Mouse (Mus musculus) heart, adult 11 months (tissue): ENCODE measurements at regions not wholly inside any gene's neighbourhood (a gene's known extent, or its start where the extent isn't known, plus 50 kb on each side); places are given as distances from the start of the nearest gene placed in this dataset.
"Not testable (repeated sequence)": the region's sequence is repeated elsewhere in the genome, so short reads cannot be mapped to it uniquely, and the experiment has no call there.

Experiments
- DNase-seq: peaks from one replicate; pipeline ENCODE4 v3.0.0; 2022

DNA sequence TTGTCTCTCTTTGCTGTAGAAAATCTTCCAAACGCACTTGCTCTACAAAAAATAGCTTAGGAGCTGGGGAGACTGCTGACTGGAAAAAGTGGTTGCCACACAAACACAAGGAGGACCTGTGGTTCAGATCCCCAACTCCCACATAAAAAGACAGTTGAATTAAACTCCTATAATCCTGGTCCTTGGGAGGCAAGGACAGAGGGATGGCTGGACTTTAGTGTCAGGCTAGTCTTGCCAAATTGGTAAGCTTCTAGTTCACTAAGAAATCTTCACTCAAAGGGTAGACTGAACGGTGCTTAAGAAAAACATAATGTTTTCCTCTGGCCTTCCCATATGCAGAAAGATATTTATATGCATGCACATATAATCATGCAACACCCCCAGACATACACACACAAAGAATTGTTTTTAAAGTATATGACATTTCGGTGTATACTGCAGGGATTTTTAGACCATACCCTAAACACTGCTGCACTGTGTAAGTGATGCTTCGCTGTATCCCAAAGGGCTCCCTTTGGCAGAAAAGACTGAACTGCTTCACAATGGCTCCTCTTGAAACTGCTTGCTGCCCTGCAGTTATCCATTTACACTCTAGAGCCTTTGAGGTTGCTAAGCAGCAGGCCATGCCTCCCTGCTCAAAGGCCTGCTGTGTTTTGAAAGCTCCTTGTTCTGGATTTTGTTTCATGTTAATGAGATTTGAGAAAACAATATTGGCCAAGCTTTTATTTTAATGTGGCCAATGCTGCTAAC, 1299.3 kb downstream of the Zfp704 start:
- DNase-seq, result no peak

DNA sequence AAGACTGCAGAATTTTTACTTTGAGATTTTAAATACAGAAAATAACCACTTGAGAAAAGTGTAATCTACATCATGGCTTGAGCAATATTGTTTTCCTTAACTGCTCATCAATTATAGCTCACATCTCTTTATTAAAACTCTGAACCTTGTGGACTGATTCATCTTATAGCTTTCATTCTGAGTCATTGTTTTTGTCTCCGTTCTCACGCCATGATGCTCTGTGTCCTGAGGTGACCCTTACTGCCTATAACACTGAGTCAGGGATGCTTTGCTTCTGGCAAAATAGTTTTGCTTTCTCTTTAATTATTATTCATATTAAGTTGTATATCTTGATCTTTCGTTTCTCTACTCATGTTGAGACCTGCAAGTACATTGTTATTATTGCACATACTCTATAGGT, 1302.6 kb downstream of the Zfp704 start:
- DNase-seq, result no peak

DNA sequence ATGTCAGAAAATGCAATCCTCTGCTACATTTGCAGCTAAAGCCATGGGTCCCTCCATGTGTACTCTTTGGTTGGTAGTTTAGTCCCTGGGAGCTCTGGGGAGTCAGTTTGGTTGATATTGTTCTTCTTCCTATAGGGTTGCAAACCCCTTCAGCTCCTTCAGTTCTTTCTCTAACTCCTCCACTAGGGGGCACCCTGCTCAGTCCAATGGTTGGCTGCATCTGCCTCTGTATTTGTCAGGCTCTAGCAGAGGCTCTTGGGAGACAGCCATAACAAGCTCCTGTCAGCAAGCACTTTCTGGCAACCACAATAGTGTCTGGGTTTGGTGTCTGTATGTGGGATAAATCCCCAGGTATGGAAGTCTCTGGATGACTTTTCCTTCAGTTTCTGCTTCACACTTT, 1305.1 kb downstream of the Zfp704 start:
- no peak for DNase-seq

- DNase-seq, result no peak
Observed at GRCm38 (mm10) chr3:8293036-8293435, 1316.8 kb downstream of the Zfp704 start.

GRCm38 (mm10) chr3:8289558-8289957, 1320.3 kb downstream of the Zfp704 start:
- no peak for DNase-seq

- no peak for DNase-seq
Observed at GRCm38 (mm10) chr3:8288437-8288836, 1321.4 kb downstream of the Zfp704 start.

DNA sequence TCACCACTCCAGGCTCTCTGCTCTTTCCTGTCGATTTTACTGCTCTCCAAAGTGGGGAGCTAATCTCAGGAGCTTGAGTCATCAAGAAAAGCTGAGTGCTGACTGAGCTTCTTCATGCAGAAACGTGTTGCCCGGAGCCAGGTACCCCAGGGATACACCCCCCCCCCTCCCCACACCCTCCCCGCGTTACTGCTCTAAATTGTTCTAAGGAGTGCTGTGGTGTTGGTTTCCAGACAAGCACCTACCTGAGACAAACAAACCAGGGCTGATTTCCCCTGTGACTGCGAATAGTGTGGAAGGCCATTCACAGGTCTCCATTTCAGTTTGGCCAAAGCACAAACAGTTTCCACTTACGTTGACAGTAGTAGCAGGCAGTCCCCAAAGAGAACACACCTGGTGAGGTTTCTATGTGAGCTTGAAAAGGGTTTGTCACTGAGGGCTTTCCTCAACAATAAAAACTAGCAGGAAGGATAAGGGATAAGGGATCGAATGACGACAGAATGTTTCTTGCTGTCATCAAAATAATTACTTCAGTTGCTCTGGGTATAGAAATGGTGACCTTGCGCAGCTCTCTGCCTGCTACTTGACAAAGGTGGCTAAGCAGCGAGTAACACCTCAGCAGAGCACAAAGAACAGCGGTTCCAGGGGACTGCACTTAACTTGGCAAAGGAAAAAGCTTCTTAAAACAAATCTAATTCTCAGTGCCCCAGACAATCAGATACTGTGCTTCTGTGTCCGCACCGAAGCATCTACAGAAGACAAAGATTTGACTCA, 1325.0 kb downstream of the Zfp704 start:
- no peak for DNase-seq

DNA sequence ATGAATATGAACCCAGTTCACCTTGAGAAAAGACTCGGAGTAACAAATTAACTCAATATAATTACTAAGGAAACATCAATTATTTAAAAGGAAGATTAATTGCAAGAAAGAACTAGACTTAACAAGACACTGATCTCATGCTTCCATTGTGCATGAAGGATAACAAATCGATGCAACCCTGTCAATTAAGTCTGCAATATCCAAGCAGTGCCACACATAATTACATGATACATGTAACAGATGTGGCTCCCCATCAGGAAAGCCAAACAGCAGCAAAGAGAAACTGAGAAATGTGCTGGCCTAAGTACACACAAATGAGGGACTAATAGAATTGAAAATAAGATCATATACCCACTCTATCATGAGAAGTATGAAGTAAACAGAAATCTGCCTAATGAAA, 1327.5 kb downstream of the Zfp704 start:
- DNase-seq, result no peak

- peak; percentile 33 for DNase-seq
Observed at GRCm38 (mm10) chr3:8276661-8277060, 1333.2 kb downstream of the Zfp704 start.

DNA sequence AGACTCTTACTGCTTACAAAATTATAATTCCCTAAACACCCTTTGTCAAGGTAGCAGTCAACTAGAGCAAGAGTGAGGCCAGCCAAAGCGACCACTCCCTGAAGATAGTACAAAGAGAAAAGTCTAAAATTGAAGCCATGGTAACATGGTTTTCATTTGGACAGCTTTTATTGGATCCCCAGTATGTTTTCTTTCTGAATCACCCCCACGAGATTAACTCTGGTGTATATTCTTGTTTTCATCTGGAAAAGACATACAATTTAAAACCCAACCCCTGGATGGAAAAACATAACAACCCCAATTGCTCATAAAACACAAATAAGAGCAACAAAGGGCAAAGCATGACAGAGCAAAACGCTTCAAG, 1339.0 kb downstream of the Zfp704 start:
- DNase-seq, result no peak

DNA sequence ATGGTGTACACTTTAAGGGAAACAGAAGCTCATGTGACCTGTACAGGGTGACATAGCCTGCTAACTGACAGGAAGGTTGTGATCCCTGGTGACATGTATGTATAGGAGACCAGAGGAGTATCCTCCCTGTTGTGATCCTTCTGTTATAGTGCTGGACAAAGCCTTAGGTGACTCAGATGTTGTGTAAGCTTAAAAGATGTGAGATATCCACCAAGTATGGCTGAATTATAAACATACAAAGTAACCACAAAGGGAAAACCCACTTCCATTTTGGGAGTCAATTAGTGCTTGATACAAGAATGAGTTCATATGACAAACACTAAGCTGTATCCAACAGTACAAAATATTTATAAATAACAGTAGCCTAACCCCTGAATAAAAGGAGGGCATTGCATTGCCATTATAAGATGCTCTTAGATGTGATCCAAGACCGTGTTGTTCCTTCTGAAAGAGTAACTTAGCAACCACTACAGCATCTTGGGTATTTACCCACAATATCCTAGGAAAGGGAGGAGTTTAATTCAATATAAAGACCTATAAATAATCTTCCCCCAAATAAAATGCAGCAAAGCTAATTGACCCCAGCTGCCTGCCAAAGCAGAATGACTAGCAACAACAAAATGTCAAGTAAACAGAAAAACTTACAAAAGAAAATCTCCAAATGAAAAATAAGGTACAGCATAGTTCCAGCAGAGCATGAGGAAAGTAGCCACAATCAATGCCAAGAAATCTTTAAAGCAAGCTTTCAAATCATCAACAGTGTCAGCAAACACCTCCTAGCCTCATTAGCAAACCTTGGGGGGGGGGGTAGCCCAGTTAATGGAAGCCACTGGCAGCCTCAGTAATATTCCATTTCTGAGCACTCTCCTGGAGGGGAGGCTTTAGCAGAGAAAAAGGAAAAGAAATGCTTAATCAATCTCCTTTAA, 1339.6 kb downstream of the Zfp704 start:
- no peak for DNase-seq

DNA sequence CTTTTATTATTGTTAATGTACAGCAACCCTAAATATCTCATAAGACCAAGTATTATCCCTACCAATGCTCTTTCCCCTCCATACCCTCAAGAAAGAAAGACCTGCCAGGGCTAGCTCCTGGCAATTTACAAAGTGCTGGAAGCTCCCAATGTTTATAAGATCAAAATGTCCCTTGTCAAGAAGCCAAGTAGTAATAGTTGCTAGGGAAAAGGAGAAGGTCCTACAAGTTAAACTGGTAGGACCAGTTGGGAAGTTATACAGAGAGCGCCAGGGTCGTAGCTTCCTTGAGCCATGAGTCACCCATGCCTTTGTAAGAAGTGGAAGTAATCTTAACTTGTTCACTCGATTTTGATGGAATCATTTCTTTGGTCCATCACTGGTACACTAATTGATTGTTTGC, 1344.1 kb downstream of the Zfp704 start:
- DNase-seq, result peak; percentile 59

DNA sequence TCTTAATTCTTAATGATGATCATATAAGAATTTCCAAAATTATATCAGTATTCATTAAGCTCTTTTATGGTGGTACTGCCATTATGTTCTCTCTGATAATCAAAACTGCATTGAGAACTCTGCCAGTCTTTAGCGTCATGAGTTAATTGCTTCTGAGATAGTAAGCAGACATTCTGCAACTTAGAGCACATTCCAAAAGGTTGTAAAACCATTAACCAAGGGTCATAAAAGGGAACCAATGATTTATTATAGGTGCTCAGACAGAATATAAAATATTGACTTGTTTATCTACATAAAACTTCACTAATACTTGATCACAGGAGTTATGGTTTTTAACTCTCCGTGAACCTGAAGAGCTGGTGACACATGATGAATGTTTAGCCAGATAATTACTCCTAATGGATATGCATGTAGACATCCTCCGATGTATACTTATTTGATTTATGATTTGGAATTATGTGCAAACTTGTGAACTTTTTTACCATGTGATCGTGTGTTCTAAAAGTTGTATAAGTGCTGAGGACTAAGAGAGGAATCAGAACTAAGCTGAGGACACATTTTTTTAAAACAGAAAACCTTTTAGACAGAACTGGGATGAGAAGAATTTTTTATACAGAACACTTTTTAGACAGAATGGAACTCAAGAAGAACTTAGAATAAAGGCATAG, 1345.4 kb downstream of the Zfp704 start:
- DNase-seq, result no peak

DNA sequence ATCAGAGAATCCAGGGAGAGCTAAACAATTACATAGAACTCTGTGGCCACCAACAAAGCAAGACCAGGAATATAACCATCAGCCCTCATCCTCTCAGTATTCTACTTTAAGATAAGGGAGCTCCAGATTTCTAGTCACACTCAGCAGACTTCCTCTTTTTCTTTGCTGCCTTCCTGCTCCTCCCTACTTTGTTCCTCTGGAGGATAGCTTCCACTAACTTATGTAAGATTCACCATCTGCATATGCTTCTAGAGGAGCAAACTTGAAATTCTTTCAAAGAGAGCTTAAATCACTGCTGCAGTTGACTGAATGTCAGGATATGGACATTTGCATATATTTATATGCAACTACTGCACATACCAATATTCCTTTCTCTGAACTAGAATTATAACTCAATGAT, 1352.6 kb downstream of the Zfp704 start:
- no peak for DNase-seq

DNA sequence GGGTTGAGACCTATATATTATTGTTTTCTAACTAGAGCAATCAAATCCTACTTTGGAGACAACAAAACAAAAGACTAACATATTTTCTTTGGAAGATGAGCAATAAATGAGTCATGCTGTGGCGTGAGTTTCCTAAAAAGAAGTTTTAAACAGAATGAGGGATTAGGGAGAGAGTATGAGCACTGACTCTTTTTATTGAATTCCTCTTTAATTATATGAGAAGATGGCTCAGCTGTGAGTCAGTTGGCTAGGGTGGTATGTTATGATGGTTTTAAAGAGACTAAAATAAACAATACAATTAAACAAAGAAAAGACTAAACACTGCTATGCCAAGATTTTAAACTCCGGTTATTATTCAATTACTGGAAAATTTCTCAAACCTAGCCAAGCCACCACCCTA, 1357.6 kb downstream of the Zfp704 start:
- no peak for DNase-seq

GRCm38 (mm10) chr3:8248911-8249310, 1361.0 kb downstream of the Zfp704 start:
- DNase-seq, result no peak

DNA sequence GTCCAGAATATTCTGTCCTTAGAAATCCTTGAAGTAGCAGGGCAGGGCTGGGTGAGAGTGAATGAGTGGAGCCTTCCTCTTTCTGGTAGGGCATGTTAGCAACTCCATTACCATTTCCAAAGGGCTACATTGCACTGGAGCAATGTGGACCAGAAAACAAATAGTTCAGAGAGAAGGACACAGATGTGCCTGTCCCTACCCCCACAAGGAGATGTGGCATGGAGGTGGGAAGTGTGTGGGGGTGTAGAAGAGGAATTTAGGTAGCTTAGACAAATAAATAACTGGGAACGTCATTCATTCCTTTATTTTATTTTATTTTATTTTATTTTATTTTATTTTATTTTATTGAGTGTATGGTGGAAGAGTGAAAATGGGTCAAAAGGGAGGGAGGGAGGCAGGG, 1364.1 kb downstream of the Zfp704 start:
- peak; percentile 90 for DNase-seq

DNA sequence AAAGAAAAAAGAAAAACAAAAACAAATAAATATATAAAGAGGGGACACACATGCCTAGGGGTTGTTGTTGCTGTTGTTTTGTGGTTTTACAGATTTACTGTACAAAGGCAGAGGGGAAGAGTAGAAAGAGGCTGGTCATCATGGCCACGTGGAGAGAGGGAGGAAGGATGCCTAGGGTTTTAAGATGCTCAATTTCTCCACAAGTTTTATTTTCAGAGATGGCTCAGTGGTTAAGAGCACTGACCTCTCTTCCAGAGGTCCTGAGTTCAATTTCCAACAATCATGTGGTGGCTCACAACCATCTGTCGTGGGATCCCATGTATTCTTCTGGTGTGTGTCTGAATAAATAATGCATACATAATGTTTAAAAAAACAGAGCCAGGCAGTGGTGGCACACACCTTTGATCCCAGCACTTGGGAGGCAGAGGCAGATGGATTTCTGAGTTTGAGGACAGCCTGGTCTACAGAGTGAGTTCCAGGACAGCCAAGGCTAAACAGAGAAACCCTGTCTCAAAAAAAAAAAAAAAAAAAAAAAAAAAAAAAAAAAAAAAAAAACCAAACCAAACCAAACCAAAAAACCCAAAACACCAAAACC, 1364.6 kb downstream of the Zfp704 start:
- DNase-seq, result not testable (repeated sequence)

DNA sequence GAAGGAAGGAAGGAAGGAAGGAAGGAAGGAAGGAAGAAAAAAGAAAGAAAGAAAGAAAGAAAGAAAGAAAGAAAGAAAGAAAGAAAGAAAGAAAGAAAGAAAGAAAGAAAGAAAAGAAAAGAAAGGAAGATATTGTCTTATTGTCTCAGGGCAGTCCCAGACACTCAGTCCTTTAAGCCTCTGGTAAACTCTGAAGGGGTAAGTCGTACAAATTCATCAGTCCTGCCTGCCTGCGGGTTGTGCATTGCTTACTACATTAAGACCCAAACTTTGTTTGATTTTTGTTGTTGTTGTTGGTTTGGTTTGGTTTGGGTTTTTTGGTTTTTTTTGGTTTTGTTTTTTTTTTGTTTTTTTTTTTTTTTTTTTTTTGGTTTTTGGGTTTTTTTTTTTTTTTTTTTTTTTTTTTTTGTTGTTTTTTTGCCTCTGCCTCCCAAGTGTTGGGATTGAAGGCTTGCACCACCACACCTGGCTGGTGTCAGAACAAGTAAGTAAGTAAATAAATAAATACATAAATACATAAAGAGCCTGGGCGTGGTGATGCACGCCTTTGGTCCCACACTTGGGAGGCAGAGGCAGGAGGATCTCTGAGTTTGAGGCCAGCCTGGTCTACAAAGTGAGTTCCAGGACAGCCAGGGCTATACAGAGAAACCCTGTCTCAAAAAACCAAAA, 1365.2 kb downstream of the Zfp704 start:
- not testable (repeated sequence) for DNase-seq

GRCm38 (mm10) chr3:8206623-8207404, 1403.1 kb downstream of the Zfp704 start:
- no peak for DNase-seq

DNA sequence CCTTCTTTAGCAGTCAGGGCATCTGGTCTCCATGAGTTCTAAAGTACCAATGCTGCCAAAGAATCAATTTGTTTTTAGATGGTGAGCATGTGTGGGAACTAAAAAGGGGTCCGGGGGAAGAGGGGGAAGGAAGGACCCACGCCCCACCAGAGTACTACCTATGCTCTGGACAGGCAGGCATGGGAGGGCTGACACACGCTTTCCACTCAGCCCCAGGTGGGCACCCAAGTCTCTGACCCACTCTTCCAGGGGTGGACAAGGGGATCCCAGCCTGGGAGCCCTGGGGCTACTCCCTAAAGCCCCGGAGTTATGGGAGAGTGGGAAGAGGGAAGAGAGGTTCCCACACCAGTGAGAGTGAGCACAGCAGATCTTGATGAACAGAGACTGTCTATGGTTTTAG, 1446.9 kb downstream of the Zfp704 start:
- DNase-seq, result no peak
